Mouse (Mus musculus) spleen, adult 2 months (tissue): Measurements from ENCODE around the gene Tcf7l2. TPM values are rescaled to one million over a fixed set of nuclear protein-coding genes. Genes with fewer than 3 reads are reported as not detected.

Experiments
- DNase-seq, 2 experiments: peaks; one replicate each; pipeline versions ENCODE4 v3.0.0 to v3.0.0-alpha.2; 2012 to 2021; ENCODE audit warnings: low spot score in 2 of 2, low read depth in 1 of 2
- H3K27ac ChIP-seq: fragments of 200-500 bp; 2 replicates; pipeline ENCODE4 v1.5.1; 2012; ENCODE audit warnings: low read length, inconsistent platforms; ENCODE audit not compliant: insufficient read depth
- H3K27me3 ChIP-seq: fragments of 200-500 bp; 2 replicates; pipeline ENCODE4 v1.6.1; 2012; ENCODE audit warnings: mild to moderate bottlenecking, moderate library complexity, low read length, inconsistent platforms; ENCODE audit not compliant: control insufficient read depth, insufficient read depth
- H3K36me3 ChIP-seq: fragments of 200-500 bp; 2 replicates; pipeline ENCODE4 v1.6.1; 2012; ENCODE audit warnings: mild to moderate bottlenecking, low read length, inconsistent platforms; ENCODE audit not compliant: control insufficient read depth, insufficient read depth
- H3K4me1 ChIP-seq: fragments of 200-500 bp; 2 replicates; pipeline ENCODE4 v1.6.1; 2011; ENCODE audit warnings: inconsistent platforms; ENCODE audit not compliant: control insufficient read depth, insufficient read depth, insufficient read length
- H3K4me3 ChIP-seq: fragments of 200-500 bp; 2 replicates; pipeline ENCODE4 v1.5.1; 2011; ENCODE audit warnings: mild to moderate bottlenecking, inconsistent platforms; ENCODE audit not compliant: insufficient read depth, insufficient read length; ENCODE audit errors: extremely low read depth
- CTCF ChIP-seq: fragments of 200-500 bp; IDR thresholded peaks from 2 replicates; pipeline ENCODE4 v1.5.1; 2011; ENCODE audit warnings: mild to moderate bottlenecking, inconsistent platforms; ENCODE audit not compliant: insufficient read depth, insufficient read length, insufficient replicate concordance; ENCODE audit errors: extremely low read depth
- POLR2A ChIP-seq: fragments of 200-500 bp; IDR thresholded peaks from 2 replicates; pipeline ENCODE4 v1.6.1; 2011; ENCODE audit warnings: low read depth, low read length, inconsistent platforms
- whole genome bisulfite sequencing: fragments of 180-500 bp; shearing (Covaris S2); methylation state at CpG from one replicate; pipeline ENCODE4 v1.1.7; 2018; 5-methylcytosine and 5-hydroxymethylcytosine counted together
- polyA plus RNA-seq: library from polyadenylated mRNA; depleted of rRNA; stranded (reverse); fragments of >200 nt; gene quantifications from 2 replicates; pipeline ENCODE4 v1.2.3, GENCODE M21; 2012

Tcf7l2 gene
- polyA plus RNA-seq, 1 experiment = 11.3 TPM

DNA sequence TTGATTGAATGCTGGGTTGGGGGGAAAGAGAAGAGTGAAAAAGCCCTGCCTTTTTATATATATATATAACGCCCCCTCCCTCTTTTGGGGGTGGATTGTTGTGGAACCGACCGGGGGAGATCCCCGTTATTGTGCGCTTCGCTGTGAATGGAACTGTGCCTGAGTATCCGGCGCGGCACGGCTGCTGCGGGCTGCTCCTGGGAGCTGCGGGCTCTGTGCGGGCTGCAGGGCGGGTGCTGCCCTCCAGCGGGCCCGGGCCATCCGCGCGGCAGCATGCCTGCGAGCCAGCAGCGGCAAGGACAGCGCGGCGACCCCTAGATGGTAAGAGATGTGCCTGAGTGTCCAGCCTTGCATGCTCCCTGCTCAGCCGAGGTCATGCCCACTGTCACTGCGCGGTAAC is 153.7 kb downstream of the Tcf7l2 start:
- no peak for DNase-seq
- Histone ChIP-seq H3K27me3 (0 out of 2 replicates have a peak, but pooled peaks cover 1% of the 10 kb centered on the region), H3K4me3 (peak overlapping the region; percentile 27; the same call in 1 of the 2 replicates), H3K27ac (no peak overlapping the region), H3K36me3 (no peaks in the 10 kb centered on the region), H3K4me1 (no peaks in the 10 kb centered on the region)
- WGBS = 5% methylated on average over 27 of the region's 27 CpGs
- TF ChIP-seq POLR2A (no peak), CTCF (peak; percentile 14; the same call in 1 of the 2 replicates)

DNA sequence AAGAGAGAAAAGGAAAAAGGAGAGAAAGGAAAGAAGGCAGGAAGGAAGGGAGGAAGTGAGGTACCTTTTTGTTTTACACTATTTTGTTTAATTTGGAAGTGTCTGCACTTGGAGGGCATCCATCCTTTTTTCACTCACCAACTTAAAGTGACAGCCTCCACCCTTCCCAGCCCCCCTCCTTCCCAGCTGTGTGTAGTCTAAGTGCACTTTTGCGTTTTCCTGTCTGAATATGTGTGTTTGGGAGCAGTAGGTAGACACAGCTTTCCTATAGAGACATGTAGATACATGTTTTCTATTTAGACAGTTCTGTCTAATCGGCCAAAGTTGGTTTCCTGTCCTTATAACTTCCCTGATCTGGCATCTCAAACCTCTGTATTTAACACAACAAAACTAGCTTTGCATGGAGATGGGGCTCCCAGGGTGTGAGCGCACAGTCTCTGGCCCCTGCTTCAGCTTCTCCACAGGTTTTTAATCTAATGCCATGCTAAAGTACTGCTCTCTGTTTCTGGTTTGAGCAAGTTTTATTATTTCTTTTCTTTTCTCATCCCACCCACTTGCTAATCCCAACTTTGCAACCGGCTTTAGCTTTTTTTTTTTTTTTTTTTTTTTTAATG is 154.3 kb downstream of the Tcf7l2 start:
- TF ChIP-seq CTCF (no peak), POLR2A (no peak)
- WGBS = 56% methylated on average over 4 of the region's 4 CpGs
- Histone ChIP-seq H3K27ac (no peak overlapping the region), H3K36me3 (no peaks in the 10 kb centered on the region), H3K27me3 (0 out of 2 replicates have a peak, but pooled peaks cover 1% of the 10 kb centered on the region), H3K4me3 (peak overlapping the region; percentile 27; the same call in 1 of the 2 replicates), H3K4me1 (no peaks in the 10 kb centered on the region)
- DNase-seq = no peak

DNA sequence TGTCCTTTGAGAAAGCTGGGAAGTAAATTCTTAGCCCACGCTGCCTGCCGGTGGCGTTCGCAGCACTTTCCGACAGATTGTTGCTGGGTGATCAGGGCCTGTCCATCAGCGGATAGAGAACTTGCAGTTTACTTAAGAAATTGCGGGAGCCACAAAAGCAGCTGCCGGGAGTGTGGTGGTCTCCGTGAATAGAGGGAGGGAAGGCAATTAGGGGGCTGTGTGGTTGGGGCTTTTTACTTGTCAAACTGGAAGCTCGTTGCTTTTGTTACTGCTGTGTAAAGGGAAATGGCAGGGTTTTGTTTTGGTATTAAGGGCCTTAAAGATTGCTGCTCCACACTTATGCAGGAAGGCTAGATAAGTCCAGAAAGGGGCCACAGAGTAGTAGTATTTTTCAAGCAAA is 155.0 kb downstream of the Tcf7l2 start:
- Histone ChIP-seq H3K27me3 (0 out of 2 replicates have a peak, but pooled peaks cover 1% of the 10 kb centered on the region), H3K4me3 (no peak overlapping the region), H3K36me3 (no peaks in the 10 kb centered on the region), H3K4me1 (no peaks in the 10 kb centered on the region), H3K27ac (no peak overlapping the region)
- 90% methylated on average over 10 of the region's 10 CpGs for WGBS
- DNase-seq = no peak
- TF ChIP-seq POLR2A = no peak
- no peak for TF ChIP-seq CTCF

DNA sequence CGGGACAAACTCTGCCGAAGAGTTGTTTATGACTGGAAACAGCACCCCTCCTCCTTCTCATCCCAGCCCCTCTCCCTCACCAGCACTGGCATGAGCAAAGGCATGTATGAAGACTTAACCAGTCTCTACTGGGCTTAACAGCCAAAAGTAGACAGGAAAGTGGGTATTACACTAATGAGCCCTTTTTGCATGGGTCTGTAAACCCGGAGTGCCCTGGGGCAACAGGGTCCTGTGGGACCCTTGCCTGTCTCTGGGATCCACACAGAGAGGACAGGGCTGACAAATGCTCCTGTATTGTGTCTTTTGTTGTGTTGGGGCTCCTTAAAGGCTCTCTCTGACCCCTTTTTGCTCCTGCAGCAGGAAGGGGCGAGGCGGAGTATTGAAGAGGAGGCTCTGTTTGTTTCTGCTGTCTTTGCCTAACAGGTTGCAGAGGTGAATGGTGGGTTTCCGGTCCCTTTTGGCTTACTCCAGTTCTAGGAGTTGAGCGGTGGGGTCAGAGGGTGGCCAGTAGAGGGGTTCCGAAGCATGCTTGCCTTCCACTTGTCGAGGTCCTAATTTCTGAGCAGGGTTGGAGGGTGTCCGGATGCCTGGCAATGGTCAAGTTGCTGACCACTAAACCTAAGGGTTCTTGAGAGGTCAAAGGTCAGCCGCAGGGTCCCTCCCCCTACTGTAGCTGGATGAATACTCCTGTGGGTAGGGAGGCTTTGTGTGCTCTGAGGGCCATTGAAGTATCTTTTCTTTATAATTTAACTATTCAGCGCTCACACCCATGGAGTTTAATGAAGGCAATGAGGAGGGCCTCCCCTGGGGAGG is 161.2 kb downstream of the Tcf7l2 start:
- H3K36me3 ChIP-seq = no peaks in the 10 kb centered on the region
- H3K27ac ChIP-seq = no peak overlapping the region
- no peak overlapping the region for H3K4me3 ChIP-seq
- 96% methylated on average over 12 of the region's 12 CpGs for WGBS
- TF ChIP-seq CTCF = no peak
- no peak for TF ChIP-seq POLR2A
- no peak for DNase-seq
- no peaks in the 10 kb centered on the region for H3K4me1 ChIP-seq
- H3K27me3 ChIP-seq = no peaks in the 10 kb centered on the region

DNA sequence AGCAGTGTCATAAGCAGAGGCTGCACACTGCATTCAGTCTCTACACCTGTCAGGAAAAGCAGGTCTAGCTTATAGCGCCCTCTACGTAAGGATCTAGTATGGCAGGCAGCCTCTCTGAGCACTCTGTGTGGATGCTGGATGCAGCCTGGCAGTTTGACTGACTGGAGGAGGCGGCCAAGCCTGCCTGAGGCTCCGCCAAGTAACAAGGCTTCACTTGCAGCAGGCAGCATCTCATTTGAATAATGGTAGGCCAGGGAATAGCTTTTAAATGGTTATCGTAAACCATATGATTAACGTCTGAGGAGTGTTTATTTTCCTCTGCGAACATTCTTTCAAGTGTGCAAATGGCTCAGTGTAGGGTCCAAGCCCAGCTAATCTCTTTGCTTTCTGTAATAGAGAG is 167.4 kb downstream of the Tcf7l2 start:
- Histone ChIP-seq H3K27ac (no peak overlapping the region), H3K4me1 (no peaks in the 10 kb centered on the region), H3K4me3 (no peak overlapping the region), H3K36me3 (no peaks in the 10 kb centered on the region), H3K27me3 (no peaks in the 10 kb centered on the region)
- WGBS = 89% methylated on average over 7 of the region's 7 CpGs
- TF ChIP-seq CTCF (no peak), POLR2A (no peak)
- no peak for DNase-seq

DNA sequence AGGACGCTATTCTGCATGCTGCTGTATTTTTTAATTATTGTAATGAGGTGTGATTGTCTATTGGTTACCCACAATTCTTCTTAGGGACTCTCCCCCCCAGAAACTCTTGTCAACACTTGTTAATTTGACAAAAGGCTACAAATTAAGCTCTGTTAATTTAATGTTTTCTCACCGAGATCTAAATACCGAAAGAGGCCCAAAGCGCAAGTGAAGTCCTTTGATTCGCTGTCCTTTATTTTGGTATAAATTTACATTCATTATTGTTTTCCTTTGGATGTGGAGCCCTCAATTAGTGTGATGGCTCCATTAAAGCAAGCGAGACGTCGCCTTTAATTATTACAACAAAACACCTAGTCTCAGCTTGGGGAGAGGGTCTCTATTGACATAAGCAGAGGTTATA is 170.3 kb downstream of the Tcf7l2 start:
- Histone ChIP-seq H3K4me3 (no peak overlapping the region), H3K27ac (no peak overlapping the region), H3K36me3 (no peaks in the 10 kb centered on the region), H3K27me3 (no peaks in the 10 kb centered on the region), H3K4me1 (no peaks in the 10 kb centered on the region; the same call in 1 of the 2 replicates)
- WGBS = 94% methylated on average over 8 of the region's 8 CpGs
- TF ChIP-seq CTCF = no peak
- no peak for TF ChIP-seq POLR2A
- no peak for DNase-seq

DNA sequence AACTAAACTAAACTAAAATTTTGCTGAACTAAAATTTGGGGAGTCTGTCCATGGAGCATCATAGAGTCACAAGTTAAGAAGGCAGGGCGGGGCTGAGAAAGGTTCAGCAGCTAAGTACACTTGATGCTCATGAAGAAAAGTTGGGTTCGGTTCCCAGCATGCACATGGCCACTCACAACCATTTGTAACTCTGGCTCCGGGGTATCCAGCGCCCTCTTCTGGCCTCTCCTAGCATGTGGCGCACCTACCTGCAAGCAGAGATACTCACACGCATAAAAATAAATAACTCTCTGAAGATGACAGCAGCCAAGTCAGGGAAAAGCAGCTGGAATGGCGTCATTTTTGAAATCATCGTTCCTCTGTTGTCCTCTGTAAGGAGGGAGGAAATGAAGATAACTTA is 171.2 kb downstream of the Tcf7l2 start:
- H3K36me3 ChIP-seq = no peaks in the 10 kb centered on the region
- H3K4me1 ChIP-seq = no peaks in the 10 kb centered on the region; the same call in 1 of the 2 replicates
- no peak for DNase-seq
- no peaks in the 10 kb centered on the region for H3K27me3 ChIP-seq
- no peak overlapping the region for H3K27ac ChIP-seq
- 93% methylated on average over 8 of the region's 8 CpGs for WGBS
- no peak overlapping the region for H3K4me3 ChIP-seq
- TF ChIP-seq POLR2A (no peak), CTCF (no peak)
